Mouse (Mus musculus): Measurements from ENCODE around the gene Usp22. TPM values are rescaled to one million over a fixed set of nuclear protein-coding genes. Genes with fewer than 3 reads are reported as not detected.

Usp22 gene
- total RNA-seq (2021), result 10 to 100 TPM; 29.9 to 37.4 TPM

DNA sequence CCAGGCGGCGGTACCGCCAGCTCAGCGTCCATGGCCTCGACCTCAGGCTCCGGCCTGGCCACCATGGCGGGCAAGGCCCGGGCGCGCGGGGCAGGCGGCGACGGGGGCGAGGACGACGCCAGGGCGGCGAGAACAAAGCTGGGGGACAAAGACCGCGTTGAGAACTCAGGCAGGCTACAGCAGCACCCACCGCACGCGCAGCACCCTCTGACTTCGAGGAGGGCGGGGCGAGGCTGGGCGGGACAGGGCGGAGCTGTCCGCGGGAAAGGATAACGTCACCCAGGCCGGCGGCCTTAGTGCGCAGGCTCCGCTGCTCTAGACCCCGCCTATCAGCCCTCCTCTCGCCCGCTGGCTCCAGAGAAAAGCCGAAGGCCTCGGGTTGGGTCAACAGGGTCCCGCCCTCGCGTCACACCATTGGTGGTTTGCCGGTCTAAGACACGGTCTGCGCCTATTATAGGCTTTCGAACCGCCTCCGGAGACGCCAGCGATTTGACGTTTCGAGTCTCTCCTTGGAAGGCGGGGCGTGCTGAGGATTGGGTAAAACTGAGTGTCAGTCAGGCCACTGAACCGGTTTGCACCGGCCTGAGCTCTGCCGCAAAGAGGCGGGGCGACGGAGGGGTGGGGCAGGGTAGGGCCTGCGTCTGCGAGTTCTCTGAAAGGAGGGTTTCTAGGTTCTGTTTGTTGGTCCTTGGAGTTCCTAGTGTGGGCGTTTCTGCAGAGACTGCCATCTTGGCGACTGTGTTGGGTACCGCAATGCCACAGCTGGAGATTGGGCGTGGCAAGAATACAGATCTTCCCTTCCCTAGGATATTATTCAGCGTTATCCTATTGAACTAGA is at the start of gene Usp22:
TSS of gene Usp22 (minus strand) at position 235 of the 838 bp plus-strand sequence.
- DNase-seq, result peak; percentile 97
- intact Hi-C loops (cut with DNase I), result loop anchor here (5.0 kb wide), 2 partner anchors 232 to 312 kb away; partner anchors contain the start of gene Mfap4

DNA sequence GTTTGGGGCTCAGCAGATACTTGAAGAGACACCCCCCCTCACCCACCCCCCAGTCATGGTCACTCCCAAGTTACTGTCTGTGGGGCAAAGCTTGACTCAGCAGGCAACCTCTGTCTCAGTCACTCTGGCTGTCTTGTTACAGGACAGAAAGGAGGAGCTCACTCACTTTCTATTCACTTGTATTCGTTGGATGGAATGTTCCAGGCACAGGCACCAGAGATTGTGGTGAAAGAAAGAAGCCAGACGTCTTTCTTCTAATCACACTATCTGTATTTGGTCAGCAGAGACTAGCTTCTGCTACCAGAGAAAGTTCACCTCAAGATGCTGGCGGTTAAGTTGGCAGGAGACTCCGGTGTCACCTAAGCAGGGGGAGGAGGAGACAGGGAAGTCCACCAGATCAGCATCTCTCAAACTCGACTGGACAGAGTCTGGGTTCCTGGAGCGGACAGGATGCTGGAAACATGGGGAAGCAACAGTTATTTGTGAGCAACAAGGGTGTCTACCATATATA is 49.4 kb upstream of the Usp22 start:
- intact Hi-C loops (cut with DNase I), result no loop called here
- no peak for DNase-seq

DNA sequence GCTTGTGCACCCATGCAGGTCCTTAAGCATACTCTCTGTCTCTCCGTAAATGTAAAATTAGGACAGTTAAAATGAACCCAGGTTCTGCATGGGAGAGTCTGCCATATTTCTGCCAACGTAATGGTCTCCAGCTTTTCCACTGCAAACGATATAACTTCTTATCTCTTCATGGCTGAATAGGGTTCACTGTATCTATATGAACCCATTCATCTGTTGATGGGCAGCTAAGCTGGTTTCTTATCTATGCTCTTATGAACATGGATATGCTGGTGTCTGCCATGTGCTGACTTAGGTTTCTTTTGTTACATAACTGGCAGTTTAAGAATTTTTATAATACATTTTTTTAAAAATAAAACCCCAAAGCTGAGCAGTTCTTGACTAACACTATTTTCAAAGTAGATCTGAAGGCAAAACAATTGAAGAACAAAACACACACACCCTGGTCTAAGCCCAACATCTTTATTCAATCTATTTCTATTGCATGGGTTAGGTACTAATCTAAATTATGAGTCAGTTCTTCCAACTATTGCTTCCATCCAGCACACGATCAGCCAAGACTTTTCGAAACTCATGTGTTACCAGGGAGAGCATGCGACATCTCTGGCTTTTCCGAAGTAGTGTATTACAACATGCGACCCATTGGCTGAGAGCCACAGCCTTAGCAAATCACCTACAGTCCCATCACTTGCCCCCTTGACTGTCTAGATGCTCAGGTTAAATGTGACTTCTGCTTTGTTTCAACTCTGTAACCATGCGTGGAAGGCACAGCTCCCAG is 48.3 kb upstream of the Usp22 start:
- DNase-seq, result peak in 1 of 2 experiments; percentile 33
- intact Hi-C loops (cut with DNase I), result no loop called here

DNA sequence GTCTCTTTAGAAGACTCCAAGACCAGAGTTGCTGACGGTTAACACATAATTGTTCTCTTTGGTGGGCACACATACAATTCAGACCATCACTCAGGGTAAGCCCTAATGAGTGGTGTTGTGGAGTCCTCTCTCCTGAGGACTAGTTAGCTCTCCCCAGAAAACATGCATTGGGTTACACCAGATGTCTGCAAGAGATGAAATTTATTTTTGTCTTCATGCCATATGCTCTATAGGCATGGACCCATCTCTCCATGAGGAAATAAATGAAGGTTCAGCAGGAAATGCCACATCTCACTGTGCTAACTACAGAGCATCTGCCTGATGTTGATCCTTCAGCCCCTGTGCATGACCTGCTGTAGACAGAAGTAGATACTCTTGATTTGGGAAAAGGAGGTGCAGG is 47.2 kb upstream of the Usp22 start:
- intact Hi-C loops (cut with DNase I), result no loop called here

DNA sequence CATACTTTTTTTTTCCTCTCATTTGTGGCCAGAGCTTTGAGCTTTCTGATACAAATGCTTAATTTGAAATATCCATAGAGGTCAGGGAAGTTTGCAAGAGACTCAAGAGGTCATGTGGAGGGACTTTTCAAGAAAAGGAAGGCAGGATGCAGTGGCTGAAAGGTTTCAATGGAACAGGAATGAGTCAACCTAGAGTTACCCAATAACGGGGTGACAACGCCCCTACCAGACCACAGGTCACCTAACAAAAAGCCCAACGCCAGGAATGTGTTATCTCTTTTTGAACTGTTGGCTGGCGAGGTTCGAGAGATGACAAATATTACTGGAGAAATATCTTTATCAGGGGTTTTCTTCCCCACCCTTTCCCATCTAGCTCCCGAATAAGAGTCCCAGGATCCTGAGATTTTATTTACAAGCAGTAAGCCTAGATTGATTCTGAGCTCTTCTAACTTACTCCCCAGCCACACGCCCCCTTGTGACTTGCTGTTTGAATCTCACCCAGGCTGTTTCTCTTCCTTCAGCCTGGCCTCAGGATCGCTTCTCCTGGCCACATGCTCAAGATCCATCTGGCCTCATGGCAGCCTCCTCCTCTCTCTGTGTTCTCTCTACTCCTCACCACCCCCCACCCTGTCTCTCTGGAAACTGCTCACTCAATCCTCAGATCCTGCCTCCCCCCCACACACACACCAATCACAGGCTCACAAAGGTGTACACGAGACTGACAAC is 45.5 kb upstream of the Usp22 start:
- DNase-seq, result no peak
- intact Hi-C loops (cut with DNase I), result no loop called here

More for the DNA sequence above, 47.2 kb upstream of the Usp22 start:
- no peak for DNase-seq

DNA sequence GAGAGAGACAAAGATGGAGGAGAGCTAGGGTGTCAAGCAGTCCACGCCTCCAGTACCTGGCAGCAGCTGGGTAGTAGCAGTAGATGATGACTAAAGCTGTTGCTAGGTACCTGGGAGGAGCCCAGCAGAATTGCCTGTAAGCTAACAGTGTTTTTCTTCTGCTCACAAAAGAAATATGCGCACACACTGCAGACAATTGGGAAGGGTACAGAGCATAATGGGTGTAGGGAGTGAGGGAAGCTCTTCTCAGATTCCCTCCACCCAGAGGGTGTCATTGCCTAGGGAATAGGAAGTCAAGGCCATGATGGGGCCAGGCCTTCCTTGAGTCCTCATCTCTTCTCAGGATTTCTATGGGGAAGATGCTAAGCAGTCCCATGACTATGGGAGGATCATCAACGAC is 41.1 kb upstream of the Usp22 start:
- intact Hi-C loops (cut with DNase I), result no loop called here
- DNase-seq, result no peak

DNA sequence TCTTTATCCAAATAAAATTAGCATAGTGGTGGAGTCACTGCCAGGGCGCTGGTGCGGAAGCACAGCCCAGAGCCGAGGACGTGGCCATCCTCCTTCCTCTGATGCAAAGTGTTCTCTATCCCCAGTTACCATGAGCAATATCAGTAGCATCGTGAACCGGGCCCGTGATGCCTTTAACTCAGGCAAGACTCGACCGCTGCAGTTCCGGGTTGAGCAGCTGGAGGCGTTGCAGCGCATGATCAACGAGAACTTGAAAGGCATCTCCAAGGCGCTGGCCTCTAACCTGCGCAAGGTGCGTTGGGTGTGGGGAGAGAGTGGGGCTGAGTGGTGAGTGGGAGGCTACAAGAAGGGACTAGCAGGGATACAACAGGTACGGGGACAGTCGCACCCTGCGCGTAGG is 37.2 kb upstream of the Usp22 start:
- no peak for DNase-seq
- intact Hi-C loops (cut with DNase I), result no loop called here

DNA sequence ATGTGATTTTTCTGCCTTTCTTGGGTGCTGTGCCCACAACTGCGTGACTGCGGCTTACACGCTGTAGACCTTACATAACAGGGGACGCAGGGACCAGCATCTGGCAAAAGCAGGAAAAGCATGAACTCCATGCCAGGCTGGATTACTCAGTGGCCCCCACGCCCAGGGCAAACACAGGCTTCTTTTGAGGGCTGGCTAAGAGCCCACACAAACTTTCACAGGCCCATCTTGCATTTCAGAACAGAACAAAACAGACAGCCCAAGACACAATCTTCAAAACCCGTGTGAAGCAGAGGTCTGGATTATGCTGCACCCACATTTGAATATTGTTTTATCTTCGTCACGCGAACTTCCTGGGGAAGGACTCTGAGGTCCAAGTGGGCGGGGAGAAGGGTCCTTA is 33.5 kb upstream of the Usp22 start:
- peak; percentile 19 to 34 for DNase-seq
- intact Hi-C loops (cut with DNase I), result no loop called here

DNA sequence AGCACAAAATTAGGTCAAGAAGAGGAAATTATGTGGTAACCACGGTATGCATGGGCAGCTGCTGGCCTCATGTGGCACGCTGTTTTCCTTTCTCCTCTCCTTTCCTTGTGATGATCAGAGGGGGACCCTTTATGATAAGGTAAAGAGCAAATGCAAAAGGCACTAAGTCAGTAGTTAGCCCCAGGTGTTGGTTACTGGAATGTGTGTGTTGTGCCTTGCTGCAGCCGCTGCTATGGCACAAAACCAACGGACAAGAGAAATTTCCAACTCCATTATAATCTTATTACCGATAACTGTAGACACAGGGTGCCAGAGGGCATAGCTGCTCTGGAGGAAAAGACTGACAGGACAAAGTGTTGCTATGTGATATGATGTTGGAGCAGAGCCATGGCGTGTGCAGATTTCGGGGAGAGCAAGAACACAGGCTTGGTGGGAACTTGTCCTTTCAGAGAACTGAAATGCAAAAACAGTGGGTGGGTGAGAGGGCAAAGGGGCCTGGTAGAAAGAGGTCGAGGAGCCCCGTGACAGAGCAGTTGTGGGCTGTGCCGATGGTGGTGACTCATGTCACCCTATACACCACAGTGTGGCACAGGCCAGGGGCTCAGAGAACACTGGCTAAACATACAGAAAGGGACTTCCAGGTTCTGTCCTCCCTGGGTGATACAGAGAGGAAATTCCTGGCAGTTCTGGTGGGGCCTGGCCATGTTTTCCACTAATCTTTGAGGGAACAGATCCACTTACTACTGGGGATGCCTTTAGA is 32.8 kb upstream of the Usp22 start, which contains the start of gene Aldh3a1:
TSS of gene Aldh3a1 (plus strand) at position 51 of the 760 bp plus-strand sequence.
- DNase-seq, result no peak
- intact Hi-C loops (cut with DNase I), result no loop called here

DNA sequence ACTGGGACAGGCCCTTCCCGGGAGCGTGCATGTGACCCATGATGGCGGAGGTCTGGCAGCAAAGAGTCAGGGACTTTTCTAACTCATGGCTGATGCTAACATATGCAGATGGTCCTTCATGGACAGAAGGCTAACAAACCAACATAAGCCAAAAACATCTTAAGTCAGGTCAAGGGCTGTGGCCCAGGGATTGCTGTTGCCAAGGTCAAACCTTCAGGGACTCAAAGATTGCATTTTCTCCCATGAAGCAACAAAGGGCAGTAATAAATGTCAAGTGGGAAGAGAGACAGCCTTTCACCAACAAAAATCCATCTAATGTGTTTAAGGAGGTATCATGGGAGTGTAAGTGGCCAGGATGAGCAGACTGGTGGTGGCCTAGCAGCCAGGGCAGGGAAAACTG is 31.3 kb upstream of the Usp22 start:
- intact Hi-C loops (cut with DNase I), result no loop called here
- DNase-seq, result no peak

DNA sequence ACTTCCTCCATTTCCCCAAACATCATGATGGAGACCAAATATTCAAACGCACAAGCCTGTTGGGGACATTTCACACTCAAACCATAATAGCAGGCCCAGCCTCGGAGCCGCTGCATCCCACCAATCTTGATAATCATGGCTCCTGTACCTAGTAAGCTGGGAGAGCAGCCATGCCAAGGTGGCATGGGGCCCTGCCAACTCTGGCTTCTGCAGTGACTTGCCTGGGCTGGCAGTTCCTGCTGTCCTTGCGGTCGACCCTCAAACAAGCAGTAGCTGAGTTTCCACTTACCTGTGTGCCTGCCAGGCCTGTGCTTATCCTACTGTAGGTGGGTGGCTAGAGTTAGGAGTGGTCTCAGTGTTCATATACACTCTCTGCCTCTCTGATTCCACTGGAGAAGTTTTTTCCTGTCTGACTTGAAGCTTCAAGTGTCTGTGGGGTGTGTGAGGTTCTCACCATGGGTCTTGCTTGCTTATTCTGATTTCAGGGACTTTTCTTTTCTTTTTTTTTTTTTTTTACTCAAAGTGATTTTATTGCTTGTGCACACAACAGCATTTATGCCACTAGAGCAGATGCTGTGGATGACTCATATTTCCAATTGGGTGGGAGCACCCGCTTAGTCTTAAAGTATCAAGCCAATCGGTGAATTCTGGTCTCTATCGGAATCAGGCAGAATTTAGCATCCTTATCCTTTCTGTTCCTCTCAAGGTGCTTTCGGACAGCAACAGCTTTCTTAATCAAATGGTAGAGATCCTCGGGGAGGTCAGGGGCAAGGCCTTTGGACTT is 30.5 kb upstream of the Usp22 start:
- DNase-seq, result no peak
- intact Hi-C loops (cut with DNase I), result no loop called here

DNA sequence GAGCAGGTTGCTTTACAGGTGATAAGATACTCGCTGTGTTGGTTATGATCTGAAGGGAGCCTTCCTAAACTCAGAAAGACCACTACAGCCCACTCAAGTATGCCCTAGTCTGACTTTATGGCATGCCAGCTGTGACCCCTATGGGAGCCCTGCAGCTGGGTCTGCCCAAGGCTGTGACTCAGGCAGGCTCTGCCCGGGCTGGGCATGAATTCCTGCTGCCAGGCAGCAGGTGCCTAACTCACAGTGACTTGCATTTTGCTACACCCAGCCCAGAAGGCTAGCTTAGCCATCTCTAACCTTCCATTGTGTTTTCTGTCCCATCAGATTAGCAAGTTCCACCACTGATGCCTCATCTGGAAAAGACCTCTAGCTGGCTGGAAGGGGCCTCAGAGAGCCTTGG is 28.0 kb upstream of the Usp22 start:
- no peak for DNase-seq
- intact Hi-C loops (cut with DNase I), result no loop called here

DNA sequence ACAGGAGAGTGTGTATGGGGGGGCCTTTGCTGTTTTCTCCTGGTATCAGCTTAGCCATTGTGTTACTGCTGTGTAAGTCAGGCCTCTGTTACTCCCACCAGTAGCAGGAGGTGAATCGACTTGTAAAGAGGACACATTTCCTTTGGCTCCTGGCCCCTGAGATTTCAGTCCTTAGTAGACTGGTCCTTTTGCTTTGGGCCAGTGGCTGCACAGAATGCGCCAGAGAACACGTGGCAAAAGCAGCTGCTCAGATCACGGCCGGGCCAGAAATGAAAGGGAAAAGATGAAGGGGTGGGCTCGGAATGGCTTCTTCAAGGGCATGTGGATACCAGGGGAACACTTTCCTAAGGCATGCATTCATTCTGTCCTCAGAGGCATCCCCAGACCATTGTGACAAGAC is 27.3 kb upstream of the Usp22 start:
- intact Hi-C loops (cut with DNase I), result no loop called here
- DNase-seq, result no peak

DNA sequence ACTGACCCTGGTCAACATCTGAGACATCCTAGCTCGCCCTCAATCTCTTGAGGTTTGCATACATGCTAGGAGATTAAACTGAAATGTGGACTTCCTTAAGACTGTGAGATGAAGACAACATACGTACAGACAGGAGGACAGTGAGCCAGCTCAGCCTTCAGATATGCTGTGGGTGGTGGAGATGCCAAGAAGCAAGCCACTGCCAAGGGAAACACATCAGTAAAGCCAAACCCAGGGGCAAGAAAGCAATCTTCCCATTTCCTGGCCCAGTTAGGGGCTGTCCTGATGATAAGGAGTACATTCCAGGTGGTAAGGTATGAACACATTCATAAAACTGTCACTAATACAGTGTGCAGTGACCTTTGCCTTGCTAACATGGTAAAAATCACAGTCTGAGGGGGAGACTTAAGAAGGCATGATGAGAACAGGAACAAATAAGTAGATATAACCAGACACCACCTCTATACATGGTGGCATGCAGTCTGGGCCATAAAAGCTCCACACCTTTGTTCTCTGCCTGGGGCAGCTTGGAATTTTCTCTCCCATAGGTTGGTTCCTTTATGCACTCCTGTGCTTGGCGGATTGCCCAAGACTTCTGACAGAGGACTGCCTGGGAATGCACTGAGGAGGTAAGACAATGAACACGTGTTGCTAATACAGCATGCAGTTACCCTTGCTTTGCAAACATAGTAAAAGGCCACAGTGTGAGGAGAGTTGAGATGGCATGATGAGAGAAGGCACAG is 24.9 kb upstream of the Usp22 start:
- no peak for DNase-seq
- intact Hi-C loops (cut with DNase I), result loop anchor here (5.0 to 10.0 kb wide), 2 partner anchors 308 to 515 kb away; partner anchors contain the start of gene B9d1

DNA sequence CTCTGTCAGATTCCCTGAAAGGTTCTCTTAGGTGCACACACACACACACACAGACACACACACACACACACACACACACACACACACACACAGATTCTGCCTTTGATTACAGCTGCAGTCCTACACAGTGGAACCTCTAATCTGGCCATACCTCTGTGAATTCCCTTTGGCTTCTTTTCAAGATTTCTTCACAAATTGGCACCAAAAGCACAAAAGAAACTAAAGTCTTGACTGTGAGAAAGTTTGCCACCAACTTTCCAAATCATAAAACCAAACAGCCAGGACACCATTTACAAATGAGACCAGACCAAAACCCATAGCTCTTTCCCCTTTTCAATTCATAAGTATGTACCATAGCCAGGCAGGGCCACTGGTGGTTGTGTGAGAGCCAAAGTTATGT is 23.1 kb upstream of the Usp22 start:
- no peak for DNase-seq
- intact Hi-C loops (cut with DNase I), result loop anchor here (5.0 to 10.0 kb wide), 2 partner anchors 309 to 517 kb away; partner anchors contain the start of gene B9d1

DNA sequence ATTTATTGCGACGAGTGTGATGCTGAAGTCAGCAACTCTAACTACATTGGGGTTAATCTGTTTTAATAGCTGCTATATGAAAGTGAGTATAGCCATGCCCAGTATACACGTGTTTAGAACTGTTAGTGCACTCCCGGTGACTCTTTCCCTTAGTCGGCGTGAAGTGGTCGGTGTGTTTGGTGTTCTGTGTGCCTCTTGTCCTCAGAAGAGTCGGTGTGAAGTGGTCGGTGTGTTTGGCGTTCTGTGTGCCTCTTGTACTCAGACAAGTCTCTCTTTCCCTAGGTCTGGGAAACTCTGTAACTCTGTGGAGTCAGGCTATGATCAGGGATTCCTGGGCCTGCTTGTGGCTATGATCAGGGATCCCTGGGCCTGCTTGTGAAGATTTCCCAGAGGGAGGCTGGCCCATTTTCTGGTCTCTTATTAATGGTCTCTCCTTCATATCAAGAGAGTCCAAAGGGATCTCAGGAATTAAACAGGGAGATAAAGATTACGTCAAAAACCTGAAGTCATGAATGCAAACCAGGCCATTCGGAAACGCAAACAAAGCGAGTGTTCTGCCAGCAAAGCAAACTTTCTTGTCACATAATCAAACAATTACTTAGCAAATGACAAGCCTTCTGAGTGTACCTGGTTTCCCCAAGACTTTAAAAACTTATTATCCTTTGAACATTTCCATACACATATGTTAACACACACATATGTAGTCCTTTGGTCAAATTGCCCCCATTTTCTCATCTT is 21.9 kb upstream of the Usp22 start:
- intact Hi-C loops (cut with DNase I), result loop anchor here (5.0 to 10.0 kb wide), 2 partner anchors 311 to 518 kb away; partner anchors contain the start of gene B9d1
- no peak for DNase-seq

DNA sequence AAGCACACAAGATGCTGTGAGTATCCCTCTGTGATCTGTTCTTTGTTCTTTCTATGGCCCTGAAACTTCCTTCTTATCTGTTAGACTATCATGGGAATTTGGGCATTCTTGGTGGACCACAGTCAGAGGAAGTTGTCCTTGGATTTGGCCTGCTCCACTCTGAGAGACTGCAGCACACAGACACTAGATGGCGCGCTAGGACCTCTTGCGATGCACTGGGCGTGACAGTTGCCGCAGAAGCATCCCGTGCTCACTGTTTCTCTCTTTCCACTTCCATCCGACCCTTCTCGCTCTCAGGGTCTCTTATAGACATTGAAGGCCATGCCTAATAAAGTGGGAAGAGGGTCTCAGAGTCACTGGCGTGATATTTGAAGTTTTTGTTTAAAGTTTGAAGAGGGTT is 18.5 kb upstream of the Usp22 start:
- intact Hi-C loops (cut with DNase I), result loop anchor here (1.0 to 10.0 kb wide), 5 partner anchors 37 to 521 kb away; no protein-coding TSS in a partner anchor

More for the DNA sequence above, 18.5 kb upstream of the Usp22 start:
- DNase-seq, result peak; percentile 87
